Mouse (Mus musculus) frontal cortex, postnatal 25 days (tissue): ENCODE results near the gene P2ry6.

Source experiments
- DNase-seq, 2 experiments: peaks; one replicate each; pipeline ENCODE4 v3.0.0; 2022; ENCODE audit warnings: low spot score in 2 of 2

Gene P2ry6

DNA sequence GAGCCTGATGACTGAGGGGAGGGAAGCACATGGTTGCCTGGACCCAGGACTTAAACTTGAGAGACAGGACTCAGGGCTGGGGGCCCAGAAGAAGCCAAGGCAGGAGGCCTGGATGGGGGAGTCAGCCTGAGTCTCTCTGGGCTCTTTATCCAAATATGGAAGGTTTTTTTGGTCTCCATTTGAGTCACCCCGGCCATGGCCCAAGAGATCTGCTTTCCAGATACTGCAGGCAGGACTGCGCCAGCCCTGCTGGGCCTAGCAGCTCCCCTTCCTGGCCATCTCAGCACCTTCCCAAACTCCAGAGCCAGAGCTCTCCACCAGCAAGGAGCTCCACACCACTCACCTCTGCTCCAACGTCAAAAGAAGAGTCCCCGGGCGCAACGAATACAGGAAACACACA lies 57.9 kb downstream of the P2ry6 start:
- no peak for DNase-seq

DNA sequence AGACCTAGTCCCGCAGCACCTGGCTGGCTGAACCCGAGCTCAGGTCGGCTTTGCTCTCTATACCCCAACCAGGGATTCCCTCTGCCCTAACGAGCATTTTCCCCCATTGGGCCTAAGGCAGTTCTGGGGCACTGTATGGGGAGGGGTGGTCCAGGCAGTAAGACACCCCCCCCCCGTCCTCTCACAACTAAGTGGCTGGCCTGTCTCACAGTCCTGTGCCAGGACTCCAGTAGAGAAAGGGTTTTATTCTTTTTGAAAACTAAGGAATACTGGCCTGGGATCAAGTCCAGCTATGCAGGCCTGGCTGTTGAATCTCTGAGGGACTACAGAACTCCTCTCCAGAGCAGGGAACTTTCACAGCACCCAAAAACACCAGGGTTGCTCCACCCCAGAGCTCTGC lies 59.2 kb downstream of the P2ry6 start:
- DNase-seq = no peak

DNA sequence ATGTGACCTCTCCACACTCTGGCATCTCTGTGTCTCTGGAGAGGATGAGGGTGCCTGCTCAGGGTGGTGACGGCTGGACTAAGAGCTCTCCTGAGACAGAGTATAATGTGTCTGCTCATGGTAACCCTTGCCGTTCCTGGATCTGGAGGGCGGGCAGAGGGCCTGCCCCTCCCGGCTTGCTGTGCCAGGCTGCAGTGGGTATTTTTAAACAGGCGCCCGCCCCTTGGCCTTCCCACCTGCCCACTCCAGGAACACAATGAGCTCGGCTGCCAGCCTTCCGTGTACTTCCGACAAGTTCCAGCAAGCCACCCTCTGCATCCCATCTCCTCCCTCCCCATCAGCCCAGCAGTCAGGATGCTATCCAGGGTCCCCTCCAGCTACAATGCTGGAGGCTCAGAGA lies 62.7 kb downstream of the P2ry6 start:
- DNase-seq = no peak

DNA sequence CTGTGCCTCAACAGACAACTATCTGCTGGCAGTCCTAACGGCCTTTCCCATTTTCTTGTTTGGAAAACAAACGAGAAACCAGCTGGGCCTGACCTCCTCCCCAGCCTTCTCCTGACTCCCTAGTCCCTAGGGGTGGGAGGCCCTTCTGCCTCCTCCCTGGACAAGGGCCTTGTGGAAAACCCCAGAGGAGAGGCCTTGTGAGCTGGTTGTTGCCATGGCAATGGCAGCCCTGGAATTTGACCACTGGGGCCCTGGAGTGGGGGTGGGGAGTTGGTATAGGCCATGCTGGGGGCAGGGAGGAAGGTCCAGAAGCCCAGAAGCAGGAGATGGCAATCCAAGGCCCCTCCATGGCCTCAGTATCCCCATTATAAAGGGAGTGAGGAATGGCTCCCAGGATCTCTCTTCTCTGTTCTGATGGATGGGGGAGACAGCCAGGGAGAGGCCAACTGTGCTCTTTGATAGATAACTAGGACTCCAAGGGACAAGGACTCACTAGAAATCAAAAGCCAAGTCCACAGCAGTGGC lies 63.1 kb downstream of the P2ry6 start:
- DNase-seq = no peak

DNA sequence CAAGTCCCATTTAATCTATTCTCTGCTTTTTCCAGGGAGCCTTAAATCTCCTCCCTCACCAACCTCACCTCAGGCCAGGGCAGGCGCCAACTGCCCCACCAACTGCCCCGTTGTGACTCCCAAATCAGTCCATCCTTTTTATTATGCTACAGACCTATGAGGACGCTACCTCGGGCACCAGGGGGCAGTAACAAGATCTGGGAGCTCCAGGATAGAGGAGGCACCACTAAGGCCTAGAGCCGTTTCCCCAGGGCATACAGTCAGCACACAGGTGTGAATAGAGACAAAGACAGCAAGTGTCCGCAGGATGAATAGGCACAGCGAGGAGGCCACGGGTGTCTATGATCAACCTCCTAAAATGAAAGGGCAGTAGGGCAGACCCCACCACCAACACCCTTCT lies 65.9 kb downstream of the P2ry6 start:
- no peak for DNase-seq

DNA sequence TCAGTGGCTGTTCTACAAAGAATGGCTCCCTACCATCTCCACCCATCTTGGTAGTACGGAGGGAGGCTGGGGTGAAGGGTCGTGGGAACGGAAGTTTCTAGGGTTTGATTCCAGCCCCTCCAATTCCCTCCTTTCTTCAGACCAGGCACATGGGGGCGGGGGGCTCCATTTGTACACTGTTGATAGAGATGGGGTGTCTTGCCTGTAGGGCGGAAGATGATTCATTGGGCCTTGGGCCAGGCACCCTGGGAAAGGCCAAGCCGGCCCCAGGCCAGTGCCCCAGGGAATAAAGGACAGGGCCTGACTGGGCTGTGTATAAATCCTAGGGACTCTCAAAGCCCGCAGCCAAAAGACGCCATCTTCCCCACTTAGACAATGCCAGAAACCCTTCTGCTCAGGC lies 66.4 kb downstream of the P2ry6 start:
- DNase-seq = no peak

DNA sequence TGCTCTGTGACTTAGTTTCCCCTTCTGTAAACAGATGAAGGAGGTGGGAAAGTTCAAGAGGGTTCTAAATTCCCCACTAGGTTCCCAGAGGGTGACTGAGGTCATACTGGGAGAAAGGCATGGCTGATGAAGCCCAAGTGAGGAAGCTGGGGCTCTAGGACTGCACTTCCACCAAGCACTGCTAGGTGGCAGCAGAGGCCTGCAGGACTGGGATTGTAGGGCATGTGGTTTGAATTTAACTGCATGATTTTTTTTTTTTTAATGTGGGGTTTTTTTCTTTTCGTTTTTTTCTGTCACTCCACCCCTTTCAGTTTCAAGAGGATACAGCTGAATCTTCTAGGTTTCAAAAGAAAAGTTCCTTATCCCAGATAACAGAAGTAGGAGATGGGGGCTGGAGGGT lies 67.2 kb downstream of the P2ry6 start:
- peak; percentile 84 to 86 for DNase-seq

DNA sequence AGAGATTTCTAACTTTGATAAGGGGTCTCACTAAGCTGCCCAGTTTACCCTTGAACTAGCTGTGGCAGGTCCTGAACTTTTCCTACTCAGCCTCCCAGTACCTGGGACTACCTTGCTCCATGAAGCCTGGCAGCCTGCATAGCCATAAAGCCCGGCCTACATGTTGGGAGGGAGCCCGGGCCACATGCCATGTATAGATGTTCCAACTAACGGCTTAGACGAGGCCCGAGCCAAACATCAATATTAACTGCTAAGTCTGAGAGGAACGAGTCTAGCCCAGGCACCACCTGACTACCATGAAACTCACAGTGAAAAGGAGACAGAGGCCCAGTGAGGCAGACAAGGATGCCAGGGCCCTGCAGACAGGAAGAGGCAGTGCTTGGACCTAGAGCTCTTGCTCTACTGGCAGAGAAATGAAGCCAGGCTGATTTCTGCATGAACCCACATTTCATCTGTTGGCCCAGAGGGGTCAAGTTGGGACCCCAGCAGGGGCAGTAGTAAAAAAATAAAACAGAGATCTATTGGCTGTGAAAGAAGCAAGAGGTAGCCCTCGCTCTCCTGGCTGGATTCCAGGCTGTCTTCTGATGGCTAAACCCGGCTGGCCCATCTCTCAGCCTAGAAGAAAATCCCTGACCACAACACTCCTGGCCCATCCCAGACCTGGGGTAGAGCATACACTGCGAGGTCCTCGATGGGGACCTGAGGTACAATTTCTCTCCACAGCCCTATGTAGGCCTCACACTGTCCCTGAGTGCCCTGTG lies 68.2 kb downstream of the P2ry6 start:
- DNase-seq = no peak

DNA sequence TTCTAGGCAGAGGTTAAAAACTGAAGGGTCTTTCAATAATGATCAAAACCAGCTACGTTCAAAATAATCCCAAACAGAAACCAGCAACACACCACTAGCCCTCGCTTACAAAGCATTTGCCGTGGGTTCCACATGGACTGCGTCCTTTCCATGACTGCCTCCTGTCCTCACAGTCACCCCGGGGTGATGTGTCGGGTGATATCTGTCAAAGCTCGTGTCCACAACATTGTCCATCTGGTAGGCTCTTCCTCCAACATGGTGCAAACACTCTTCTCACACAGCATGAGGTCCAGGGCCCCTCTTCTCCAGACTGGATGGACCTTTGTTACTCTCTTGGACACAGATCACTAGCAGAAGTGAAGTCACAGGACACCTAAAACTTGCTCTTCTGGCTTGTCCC lies 69.4 kb downstream of the P2ry6 start:
- DNase-seq = no peak

DNA sequence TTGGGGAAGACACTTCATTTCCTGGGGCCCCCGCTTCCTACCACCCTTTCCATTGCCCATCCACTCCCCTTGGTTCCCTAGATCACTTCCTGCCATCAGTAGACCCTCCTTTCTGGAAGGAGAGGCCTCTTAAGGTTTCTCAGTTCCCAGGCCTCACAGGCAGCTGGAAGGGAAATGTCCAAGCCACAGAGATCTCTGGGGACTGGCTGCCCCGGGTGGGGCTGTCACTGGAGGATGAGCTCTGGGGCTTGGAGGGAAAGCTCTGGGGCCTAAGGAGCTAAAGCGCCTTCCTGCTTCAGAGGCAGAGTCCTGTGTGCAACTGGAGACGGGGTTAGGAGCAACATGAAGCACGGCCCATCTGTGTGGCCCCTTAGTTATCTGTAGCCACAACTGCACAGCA lies 69.8 kb downstream of the P2ry6 start:
- no peak for DNase-seq

DNA sequence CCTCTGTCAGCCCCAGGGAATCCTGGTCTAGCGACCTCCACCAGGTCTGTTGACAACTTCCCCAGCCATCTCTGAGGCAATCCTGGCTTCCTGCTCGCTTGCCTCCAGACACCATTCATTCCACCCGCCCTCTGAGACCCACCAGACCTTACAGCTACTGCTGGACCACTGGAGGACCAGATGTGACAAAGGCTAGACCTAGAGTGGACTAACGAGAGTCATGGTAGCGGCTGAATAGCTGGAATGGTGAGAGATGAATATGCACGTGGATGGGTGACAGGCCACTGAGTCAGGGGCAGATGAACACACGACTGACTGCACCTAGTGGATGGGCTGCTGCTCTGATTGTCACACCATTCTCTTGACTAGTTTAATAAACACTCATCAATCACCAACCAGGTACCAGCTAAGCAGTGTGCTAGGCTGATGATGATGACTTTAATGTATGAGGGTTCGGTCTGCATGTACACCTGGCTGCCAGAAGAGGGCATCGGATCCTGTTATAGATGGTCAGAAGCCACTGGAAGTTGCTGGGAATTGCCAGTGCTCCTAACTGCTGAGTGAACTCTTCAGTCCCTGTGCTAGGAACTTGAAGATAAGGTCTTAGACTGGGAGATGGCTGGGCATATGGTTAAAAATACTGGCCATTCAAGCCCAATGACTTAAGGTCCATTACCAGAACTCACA lies 71.9 kb downstream of the P2ry6 start:
- DNase-seq = no peak

DNA sequence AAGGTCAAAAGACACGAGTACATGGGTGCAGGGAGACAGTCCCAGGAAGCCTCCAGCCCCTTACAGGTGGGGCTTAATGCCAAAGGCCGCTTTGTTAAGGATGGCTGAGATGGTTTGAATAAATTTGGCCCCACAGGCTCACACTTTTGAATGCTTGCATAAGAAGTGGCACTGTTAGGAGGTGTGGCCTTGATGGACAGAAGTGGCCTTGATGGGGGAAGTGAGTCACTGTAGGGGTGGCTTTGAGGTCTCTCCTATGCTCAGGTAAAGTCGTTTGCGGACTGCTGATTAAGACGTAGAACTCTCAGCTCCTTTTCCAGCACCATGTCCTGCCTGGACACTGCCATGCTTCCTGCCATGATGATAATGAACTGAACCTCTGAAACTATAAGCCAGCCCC lies 76.6 kb downstream of the P2ry6 start:
- no peak for DNase-seq

DNA sequence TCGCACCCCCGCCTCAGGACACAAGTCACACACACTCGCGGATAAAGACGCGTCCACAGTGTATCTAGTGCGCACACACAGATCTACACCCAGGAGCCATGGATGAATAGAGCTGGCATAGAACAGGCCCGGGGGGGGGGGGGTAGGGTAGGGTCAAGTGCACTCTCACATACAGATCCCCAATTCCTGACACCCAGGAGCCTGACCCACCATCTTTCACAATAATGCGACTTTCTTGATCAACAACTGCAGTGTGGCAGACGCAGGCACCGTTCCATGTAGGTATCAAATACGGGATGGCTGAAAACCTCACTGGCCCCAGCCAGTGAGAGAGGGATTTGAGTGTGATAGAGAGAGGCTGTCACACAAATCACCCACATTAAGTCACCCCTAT lies 79.6 kb downstream of the P2ry6 start:
- DNase-seq = no peak

DNA sequence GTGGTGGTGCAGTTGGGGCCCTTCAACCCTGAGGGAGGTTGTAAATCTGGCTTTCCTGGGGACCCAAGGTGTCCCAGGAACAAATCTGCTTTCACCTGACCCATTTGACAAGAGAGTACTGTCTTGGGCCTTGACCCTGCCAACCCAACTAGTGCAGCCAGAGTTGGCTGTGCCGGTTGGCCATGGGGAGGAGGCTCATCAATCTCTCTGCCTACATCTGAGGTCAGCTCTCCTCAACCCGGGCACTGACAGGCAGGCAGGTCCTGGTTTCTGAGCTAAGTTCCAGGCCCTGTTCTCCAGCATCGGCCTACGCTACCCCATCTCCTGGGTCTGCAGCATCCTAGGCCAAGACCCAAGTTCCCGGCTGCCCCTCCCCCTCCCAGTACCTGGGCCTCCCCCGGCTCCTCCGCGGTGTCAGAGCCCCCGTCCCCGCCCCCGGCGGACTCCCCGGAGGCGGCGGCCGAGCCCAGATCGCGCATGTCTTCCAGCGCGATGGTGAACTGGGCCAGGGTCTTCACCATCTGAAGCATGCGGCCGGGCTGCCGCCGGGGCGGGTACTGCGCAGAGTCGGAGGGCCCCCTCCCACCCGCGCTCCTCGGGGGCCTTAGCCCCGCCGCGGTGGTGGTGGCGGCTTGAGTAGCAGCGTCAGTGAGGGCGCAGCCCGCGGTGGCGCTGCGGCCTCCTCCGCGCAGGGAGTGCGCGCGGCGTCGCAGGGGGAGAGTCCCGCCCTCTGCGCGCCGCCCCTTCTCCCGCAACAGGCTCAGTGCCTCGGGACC lies 80.2 kb downstream of the P2ry6 start:
- DNase-seq = peak; percentile 29 to 43

DNA sequence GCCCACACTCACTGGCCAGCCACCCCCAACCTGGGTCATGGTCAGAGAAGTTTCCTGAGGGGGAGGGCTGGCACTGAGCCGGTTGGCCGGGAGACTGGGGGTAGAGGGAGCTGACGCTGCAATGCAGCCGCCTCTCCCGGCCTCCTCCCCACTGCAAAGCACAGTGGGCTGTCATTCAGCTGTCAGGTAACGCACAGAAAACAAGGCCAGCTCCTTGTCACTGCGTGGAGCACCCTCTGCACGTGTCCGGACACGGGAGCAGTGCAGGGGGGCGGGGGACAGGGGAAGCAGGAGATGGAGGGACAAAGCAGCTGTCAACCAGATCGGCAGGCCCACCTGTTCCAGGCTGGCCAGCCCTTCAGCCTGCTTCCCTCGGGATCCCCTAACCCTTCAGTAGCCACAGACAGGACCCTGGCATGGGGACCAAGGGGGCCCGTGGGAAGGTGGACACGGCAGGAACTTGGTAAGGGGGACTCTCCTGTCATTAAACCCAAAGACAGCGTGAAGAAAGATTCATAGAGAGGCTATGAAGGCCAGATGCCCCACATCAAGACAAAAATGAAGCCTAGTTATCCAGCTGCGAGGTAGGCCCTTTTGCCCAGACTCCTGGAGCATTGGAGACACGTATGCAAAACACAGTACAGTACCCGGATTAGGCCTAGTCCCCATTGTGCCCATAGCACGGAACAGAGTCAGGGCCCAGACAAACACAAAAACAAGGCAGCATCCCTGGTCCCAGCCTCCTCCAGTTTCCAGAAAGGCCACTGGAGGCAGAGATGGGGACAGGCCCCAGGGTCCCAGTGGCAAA lies 81.0 kb downstream of the P2ry6 start:
- DNase-seq = peak in 1 of 2 experiments; percentile 30
